Mouse (Mus musculus): ENCODE data around the gene F830045P16Rik. TPM values are rescaled to one million over a fixed set of nuclear protein-coding genes. Genes with fewer than 3 reads are reported as not detected.

Gene F830045P16Rik
- polyA plus RNA-seq, 1 experiment from 2014 or later, result 0.08 TPM

DNA sequence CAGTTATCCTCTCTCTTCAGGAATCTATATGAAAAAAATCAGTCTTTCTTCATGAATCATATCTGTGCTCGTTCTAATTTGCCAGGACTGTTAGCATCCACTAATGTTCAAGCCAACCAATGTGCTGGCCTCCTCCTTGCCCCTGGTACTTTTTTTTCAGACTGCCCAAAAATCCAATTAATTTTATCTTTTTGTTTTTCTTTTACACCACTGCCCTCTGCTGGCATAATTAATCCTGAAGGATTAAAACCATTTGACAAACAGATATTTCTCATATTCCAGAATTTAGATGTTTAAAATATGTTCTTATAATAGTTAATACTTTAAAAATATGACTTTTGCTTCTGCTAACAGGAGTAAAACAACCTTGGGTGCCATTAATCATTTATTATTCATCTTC is 101.2 kb downstream of the F830045P16Rik start:
- Histone ChIP-seq H3K9ac (no peak overlapping the region), H3K4me1 (no peaks in the 10 kb centered on the region), H3K36me3 (no peaks in the 10 kb centered on the region), H3K4me3 (replicated peaks) (no peak overlapping the region), H3K9me3 (replicated peaks) (no peaks in the 10 kb centered on the region), H3K4me2 (no peak overlapping the region), H3K27me3 (no peaks in the 10 kb centered on the region), H3K27ac (no peak overlapping the region)
- WGBS, result 74% methylated on average over 1 of the region's 1 CpGs
- ATAC-seq (replicated peaks; ENCODE audit: low FRiP score), result no peak

DNA sequence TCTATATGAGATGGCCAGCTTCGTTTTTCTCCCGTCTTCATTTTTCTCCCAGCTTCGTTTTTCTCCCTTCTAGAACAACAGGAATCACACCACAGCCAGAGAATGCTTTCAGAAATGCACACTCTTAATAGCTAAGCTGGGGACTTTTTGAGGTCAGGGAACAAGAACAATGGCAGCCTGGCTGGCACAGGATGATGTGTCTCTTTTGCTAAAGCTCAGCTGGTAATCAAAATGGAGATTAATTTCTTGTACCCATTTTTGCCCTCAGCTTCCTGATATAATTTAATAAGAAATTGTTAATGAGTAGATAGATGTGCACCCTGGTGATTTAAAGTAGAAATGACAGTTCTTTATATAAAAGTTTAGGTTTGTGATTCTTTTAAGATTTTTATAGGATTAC is 112.7 kb downstream of the F830045P16Rik start:
- 80% methylated on average over 3 of the region's 3 CpGs for WGBS
- no peaks in the 10 kb centered on the region for H3K4me1 ChIP-seq
- no peak for ATAC-seq (replicated peaks; ENCODE audit: low FRiP score)
- H3K27ac ChIP-seq, result no peak overlapping the region
- no peaks in the 10 kb centered on the region for H3K36me3 ChIP-seq
- H3K4me2 ChIP-seq, result no peak overlapping the region
- no peak overlapping the region for H3K9ac ChIP-seq
- H3K27me3 ChIP-seq, result no peaks in the 10 kb centered on the region
- no peak overlapping the region for H3K4me3 ChIP-seq (replicated peaks)
- no peaks in the 10 kb centered on the region; the same call in 1 of the 2 replicates for H3K9me3 ChIP-seq (replicated peaks)

DNA sequence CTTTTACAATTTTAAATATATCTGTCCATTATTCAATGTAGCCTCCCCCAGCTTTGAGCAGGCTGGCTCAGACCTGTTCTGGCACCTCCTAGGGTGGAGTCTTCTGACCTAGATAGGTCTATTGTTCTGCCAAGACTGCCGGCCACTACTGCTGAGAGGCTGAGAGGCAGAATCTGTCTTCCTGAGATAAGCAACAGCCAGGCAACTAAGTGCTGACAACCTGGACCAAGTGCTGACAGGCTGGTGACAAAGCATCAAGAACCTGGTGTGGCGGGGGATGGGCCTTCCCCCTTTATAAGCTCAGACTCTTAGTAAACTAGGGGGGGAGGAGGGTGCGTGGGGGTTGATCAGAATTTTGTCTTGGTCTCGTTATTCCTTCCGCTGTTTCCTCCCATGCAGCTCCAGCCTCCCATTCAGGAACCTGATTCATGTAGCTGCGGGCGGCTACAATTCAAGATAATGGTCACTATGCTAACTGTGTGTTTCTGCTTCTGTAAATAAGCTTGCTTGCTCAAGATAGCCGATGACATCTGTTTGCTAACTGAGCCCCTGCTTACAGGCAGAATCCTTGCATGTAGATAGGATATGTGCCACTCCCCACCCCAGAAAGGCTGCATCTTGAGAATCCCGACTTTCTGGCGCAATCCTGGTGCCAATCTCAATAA is 115.4 kb downstream of the F830045P16Rik start:
- Histone ChIP-seq H3K4me1 (no peaks in the 10 kb centered on the region), H3K4me3 (replicated peaks) (no peak overlapping the region), H3K27me3 (no peaks in the 10 kb centered on the region), H3K9ac (no peak overlapping the region), H3K4me2 (no peak overlapping the region), H3K9me3 (replicated peaks) (no peaks in the 10 kb centered on the region; the same call in 1 of the 2 replicates), H3K27ac (no peak overlapping the region), H3K36me3 (no peaks in the 10 kb centered on the region)
- no peak for ATAC-seq (replicated peaks; ENCODE audit: low FRiP score)
- WGBS, result 86% methylated on average over 10 of the region's 10 CpGs

DNA sequence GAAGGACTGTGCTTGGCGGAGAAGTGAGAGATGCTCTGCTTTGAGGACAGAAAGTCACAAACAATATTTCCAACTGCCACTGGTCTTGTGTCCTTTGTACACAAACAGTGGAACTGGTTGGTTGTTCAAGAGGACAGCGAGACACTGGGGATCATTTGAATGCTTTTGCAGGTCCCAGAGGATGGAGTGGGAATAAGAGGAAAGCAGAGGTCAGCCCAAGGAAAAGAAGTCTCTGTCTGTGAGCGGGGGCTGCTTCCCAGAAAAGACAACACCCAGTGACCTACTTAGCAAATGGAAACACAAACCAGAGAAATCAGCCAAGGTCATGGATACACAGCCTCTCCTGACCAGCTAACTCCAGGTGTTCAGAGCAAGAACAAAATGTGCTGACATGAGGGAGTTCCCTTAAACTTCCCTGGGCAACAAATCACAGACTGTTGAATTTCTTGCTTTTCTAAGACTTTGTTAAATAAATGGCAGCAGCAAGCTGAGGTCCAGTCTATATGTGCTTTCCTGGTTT is 117.0 kb downstream of the F830045P16Rik start:
- WGBS, result 73% methylated on average over 3 of the region's 3 CpGs
- Histone ChIP-seq H3K9ac (no peak overlapping the region), H3K36me3 (no peaks in the 10 kb centered on the region), H3K4me1 (no peaks in the 10 kb centered on the region), H3K27ac (no peak overlapping the region), H3K9me3 (replicated peaks) (no peaks in the 10 kb centered on the region; the same call in 1 of the 2 replicates), H3K27me3 (no peaks in the 10 kb centered on the region), H3K4me2 (no peak overlapping the region), H3K4me3 (replicated peaks) (no peak overlapping the region)
- no peak for ATAC-seq (replicated peaks; ENCODE audit: low FRiP score)

DNA sequence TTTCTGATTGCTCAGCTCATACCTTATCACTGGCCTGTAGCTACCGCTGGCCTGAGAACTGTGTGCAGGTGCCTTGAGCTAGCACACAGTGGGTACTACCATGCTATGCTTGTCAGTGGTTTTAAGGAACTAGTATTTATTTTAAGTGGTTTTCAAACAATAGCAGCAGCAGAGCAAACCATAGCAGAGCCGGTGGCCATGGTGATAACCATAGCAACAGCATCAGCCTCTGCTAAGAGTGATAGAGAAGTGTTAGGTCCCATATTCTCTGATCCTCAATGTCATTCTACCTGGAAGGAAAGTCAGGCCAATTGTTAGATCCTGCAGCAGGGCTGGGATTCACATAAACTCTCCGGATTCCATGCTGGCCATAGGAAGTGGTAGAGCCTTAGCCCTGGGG is 121.8 kb downstream of the F830045P16Rik start:
- WGBS, result 90% methylated on average over 3 of the region's 3 CpGs
- Histone ChIP-seq H3K9ac (no peak overlapping the region), H3K4me3 (replicated peaks) (no peak overlapping the region), H3K9me3 (replicated peaks) (no peaks in the 10 kb centered on the region), H3K4me1 (no peaks in the 10 kb centered on the region), H3K4me2 (no peak overlapping the region), H3K27ac (no peak overlapping the region), H3K27me3 (no peaks in the 10 kb centered on the region), H3K36me3 (no peaks in the 10 kb centered on the region)
- no peak for ATAC-seq (replicated peaks; ENCODE audit: low FRiP score)

DNA sequence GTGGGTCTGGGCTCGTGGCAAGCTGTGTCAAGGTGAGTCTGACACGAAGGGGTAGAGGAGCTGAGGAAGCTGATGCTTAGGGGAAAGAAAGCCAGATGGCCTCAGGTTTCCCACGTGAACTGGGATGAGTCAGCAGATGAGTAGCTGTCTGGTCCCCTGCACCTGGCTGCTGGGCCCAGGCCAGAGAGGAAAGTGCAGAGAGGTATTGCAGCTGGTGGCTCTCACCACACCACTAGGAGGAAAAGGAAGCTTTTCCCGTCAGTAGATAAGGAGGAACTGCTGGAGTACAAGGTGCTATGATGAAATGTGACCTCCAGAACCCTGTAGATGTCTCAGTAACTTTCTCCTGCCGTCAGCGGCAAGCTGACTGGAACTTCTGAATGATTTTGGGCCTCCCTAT is 122.9 kb downstream of the F830045P16Rik start:
- ATAC-seq (replicated peaks; ENCODE audit: low FRiP score), result no peak

DNA sequence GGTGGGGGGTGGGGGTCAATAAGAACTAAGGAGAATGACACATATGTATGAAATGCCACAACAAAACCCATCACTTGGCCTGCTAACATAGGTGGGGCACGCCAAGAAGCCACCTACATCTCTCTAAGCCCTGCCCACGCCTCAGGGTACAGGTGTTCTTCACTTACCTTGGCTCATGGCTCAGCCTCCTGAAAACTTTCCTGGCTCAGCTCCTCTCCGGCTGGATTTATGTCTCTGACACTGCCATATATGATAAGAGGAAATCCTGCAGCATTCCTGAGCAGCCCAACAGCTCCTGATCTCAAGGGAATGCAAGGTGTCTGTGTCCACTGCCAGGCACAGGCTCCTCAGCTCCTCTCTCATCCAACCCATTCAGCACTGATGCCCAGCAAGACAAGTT is 124.8 kb downstream of the F830045P16Rik start:
- ATAC-seq (replicated peaks; ENCODE audit: low FRiP score), result no peak
- H3K27me3 ChIP-seq, result no peaks in the 10 kb centered on the region

More for the DNA sequence above, 122.9 kb downstream of the F830045P16Rik start:
- H3K4me3 ChIP-seq (replicated peaks), result no peak overlapping the region
- no peaks in the 10 kb centered on the region for H3K27me3 ChIP-seq
- H3K9ac ChIP-seq, result no peak overlapping the region
- H3K9me3 ChIP-seq (replicated peaks), result no peaks in the 10 kb centered on the region
- no peak overlapping the region for H3K27ac ChIP-seq
- WGBS, result 62% methylated on average over 6 of the region's 6 CpGs
- H3K4me2 ChIP-seq, result no peak overlapping the region
- H3K4me1 ChIP-seq, result no peaks in the 10 kb centered on the region
- no peaks in the 10 kb centered on the region for H3K36me3 ChIP-seq

DNA sequence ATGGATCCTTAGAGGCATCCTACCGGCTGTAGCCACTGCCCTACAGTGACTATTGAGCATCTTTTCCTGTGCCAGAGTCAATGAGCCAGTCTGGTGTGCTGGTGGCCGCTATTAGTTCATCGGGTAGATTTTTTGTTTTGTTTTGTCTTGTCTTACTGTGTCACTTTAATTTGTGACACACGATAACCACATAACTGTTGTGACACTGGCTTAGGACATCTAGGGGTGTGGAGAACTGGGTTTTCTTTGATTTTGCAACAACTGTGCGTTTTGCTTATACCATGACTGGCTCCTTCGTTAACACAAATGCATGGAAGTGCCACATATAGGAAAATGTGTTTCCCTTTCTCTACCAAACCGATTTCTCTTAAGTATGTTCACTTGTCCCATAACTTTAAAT is 126.1 kb downstream of the F830045P16Rik start:
- no peak overlapping the region for H3K4me2 ChIP-seq
- 83% methylated on average over 7 of the region's 7 CpGs for WGBS
- no peaks in the 10 kb centered on the region for H3K27me3 ChIP-seq
- no peak for ATAC-seq (replicated peaks; ENCODE audit: low FRiP score)
- H3K9me3 ChIP-seq (replicated peaks), result no peaks in the 10 kb centered on the region
- H3K9ac ChIP-seq, result no peak overlapping the region
- H3K36me3 ChIP-seq, result no peaks in the 10 kb centered on the region
- H3K27ac ChIP-seq, result no peak overlapping the region
- H3K4me1 ChIP-seq, result 0 out of 2 replicates have a peak, but pooled peaks cover 3% of the 10 kb centered on the region
- no peak overlapping the region for H3K4me3 ChIP-seq (replicated peaks)

More for the DNA sequence above, 124.8 kb downstream of the F830045P16Rik start:
- Histone ChIP-seq H3K9ac (no peak overlapping the region), H3K4me1 (0 out of 2 replicates have a peak, but pooled peaks cover 3% of the 10 kb centered on the region), H3K9me3 (replicated peaks) (no peaks in the 10 kb centered on the region), H3K4me2 (no peak overlapping the region), H3K4me3 (replicated peaks) (no peak overlapping the region), H3K36me3 (no peaks in the 10 kb centered on the region), H3K27ac (no peak overlapping the region)
- 71% methylated on average over 3 of the region's 3 CpGs for WGBS

DNA sequence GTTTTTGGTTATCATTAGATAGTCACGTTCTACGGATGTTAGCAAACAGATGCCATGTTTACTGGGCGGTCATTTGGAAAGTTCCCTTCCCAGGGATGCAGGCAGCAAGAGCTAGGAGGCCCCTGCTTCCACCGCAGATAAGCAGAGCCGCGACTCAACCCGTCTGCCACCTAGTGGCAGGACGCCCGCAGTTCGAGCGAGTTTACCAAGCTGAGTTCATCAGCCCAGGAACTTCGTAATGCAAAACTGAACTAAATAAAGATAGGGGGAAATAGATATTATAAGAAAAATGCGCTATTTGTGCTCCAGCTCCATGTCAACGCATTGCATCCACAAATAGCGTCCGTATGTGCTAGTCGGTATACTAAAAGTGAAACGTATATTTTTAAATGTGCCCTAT is 127.9 kb downstream of the F830045P16Rik start:
- no peak overlapping the region for H3K4me2 ChIP-seq
- no peak for ATAC-seq (replicated peaks; ENCODE audit: low FRiP score)
- no peaks in the 10 kb centered on the region for H3K36me3 ChIP-seq
- H3K27me3 ChIP-seq, result no peaks in the 10 kb centered on the region
- no peak overlapping the region for H3K4me3 ChIP-seq (replicated peaks)
- no peaks in the 10 kb centered on the region for H3K9me3 ChIP-seq (replicated peaks)
- 20% methylated on average over 18 of the region's 18 CpGs for WGBS
- H3K27ac ChIP-seq, result no peak overlapping the region
- 0 out of 2 replicates have a peak, but pooled peaks cover 3% of the 10 kb centered on the region for H3K4me1 ChIP-seq
- no peak overlapping the region for H3K9ac ChIP-seq

Other genes starting within 250 kb of the F830045P16Rik start
- 46.4 and 49.5 TPM in 2 replicates for gene Ckap2l, start 239.4 kb downstream of the F830045P16Rik start, polyA plus RNA-seq (2015; fragmentation: Nextera tagmentation; extraction: Ambion mirVana)
- 0.10 and 0.17 TPM in 2 replicates for gene Il1a, start 226.6 kb downstream of the F830045P16Rik start, polyA plus RNA-seq (2015; fragmentation: Nextera tagmentation; extraction: Ambion mirVana)
- gene Il1b, start 165.5 kb downstream of the F830045P16Rik start, polyA plus RNA-seq (2015; fragmentation: Nextera tagmentation; extraction: Ambion mirVana), result not detected in 2 replicates
- 28.4 and 30.6 TPM in 2 replicates for gene Sirpa, start 56.2 kb upstream of the F830045P16Rik start, polyA plus RNA-seq (2015; fragmentation: Nextera tagmentation; extraction: Ambion mirVana)
- gene Pdyn, start 163.2 kb upstream of the F830045P16Rik start, polyA plus RNA-seq (2015; fragmentation: Nextera tagmentation; extraction: Ambion mirVana), result 0.19 and 0.87 TPM in 2 replicates